Mouse (Mus musculus) embryonic facial prominence, embryonic 13.5 days (tissue): Measurements from ENCODE around the gene Dnajc25. TPM values are rescaled to one million over a fixed set of nuclear protein-coding genes. Genes with fewer than 3 reads are reported as not detected.

ENCODE experiments used
- ATAC-seq: fragments of 200-750 bp; cut with Nextera tagmentation; 2 replicates; pipeline ENCODE4 v1.8.0; 2017; ENCODE audit warnings: low read depth; ENCODE audit not compliant: insufficient number of reproducible peaks, insufficient read depth, low FRiP score, low TSS enrichment
- H3K27ac ChIP-seq: fragments of 300-500 bp; sonication (generic); 2 replicates; pipeline ENCODE4 v1.5.1; 2015; ENCODE audit warnings: moderate library complexity, mild to moderate bottlenecking, inconsistent platforms
- H3K27me3 ChIP-seq: fragments of 300-500 bp; sonication (generic); 2 replicates; pipeline ENCODE4 v1.6.1; 2015; ENCODE audit warnings: mild to moderate bottlenecking, inconsistent platforms
- H3K36me3 ChIP-seq: fragments of 300-500 bp; sonication (generic); 2 replicates; pipeline ENCODE4 v1.6.1; 2015; ENCODE audit warnings: mild to moderate bottlenecking, inconsistent platforms
- H3K4me1 ChIP-seq: fragments of 300-500 bp; sonication (generic); 2 replicates; pipeline ENCODE4 v1.6.1; 2015; ENCODE audit warnings: inconsistent platforms
- H3K4me2 ChIP-seq: fragments of 300-500 bp; sonication (generic); 2 replicates; pipeline ENCODE4 v1.6.1; 2015; ENCODE audit warnings: moderate library complexity, mild to moderate bottlenecking, inconsistent platforms
- H3K4me3 ChIP-seq: fragments of 300-500 bp; sonication (generic); 2 replicates; pipeline ENCODE4 v1.5.1; 2015; ENCODE audit warnings: mild to moderate bottlenecking, inconsistent platforms
- H3K9ac ChIP-seq: fragments of 300-500 bp; sonication (generic); 2 replicates; pipeline ENCODE4 v1.6.1; 2015; ENCODE audit warnings: mild to moderate bottlenecking, inconsistent platforms
- H3K9me3 ChIP-seq: fragments of 300-500 bp; sonication (generic); 2 replicates; pipeline ENCODE4 v1.6.1; 2016; ENCODE audit warnings: inconsistent platforms
- WGBS: fragments of 180-500 bp; shearing (Covaris S2); methylation state at CpG from one replicate; pipeline ENCODE4 v1.1.7; 2015; ENCODE audit warnings: mixed read lengths; 5-methylcytosine and 5-hydroxymethylcytosine counted together
- polyA plus RNA-seq: library from polyadenylated mRNA; unstranded; fragments of >200 nt; fragmentation: Nextera tagmentation; extraction: Ambion mirVana; gene quantifications from 2 replicates; pipeline ENCODE4 v1.2.1, GENCODE M21; 2015

Dnajc25 gene
- 9.7 and 15.1 TPM in 2 replicates for polyA plus RNA-seq

- no peaks in the 10 kb centered on the region for H3K9me3 ChIP-seq
- H3K36me3 ChIP-seq, result no peaks in the 10 kb centered on the region
- no peak for ATAC-seq
- WGBS, result 88% methylated on average over 4 of the region's 4 CpGs
- no peak within 1 kb of the TSS for H3K4me2 ChIP-seq
- no peak within 1 kb of the TSS for H3K27ac ChIP-seq
- no peak within 1 kb of the TSS for H3K9ac ChIP-seq
- H3K4me1 ChIP-seq, result no peaks in the 10 kb centered on the region
- H3K4me3 ChIP-seq, result no peak within 1 kb of the TSS
- H3K27me3 ChIP-seq, result no peaks in the 10 kb centered on the region
Measured at GRCm38 (mm10) chr4:58994762-58995161, at the start of gene Dnajc25. Gene Dnajc25, plus strand, starts transcription at chr4:58995062.

- Histone ChIP-seq H3K4me3 (no peak overlapping the region), H3K9me3 (no peaks in the 10 kb centered on the region), H3K4me2 (no peak overlapping the region), H3K4me1 (peaks cover 11% of the 10 kb centered on the region), H3K36me3 (peaks cover 12% of the 10 kb centered on the region), H3K9ac (no peak overlapping the region), H3K27ac (no peak overlapping the region), H3K27me3 (peaks cover 3% of the 10 kb centered on the region; the same call in 1 of the 2 replicates)
- ATAC-seq, result no peak
- WGBS, result 83% methylated on average over 4 of the region's 4 CpGs
Measured at GRCm38 (mm10) chr4:58948391-58948790, 46.5 kb upstream of the Dnajc25 start.

GRCm38 (mm10) chr4:58952630-58953029 is 42.2 kb upstream of the Dnajc25 start:
- 89% methylated on average over 11 of the region's 11 CpGs for WGBS
- H3K4me1 ChIP-seq, result no peaks in the 10 kb centered on the region

GRCm38 (mm10) chr4:58961719-58962118 is 33.1 kb upstream of the Dnajc25 start:
- ATAC-seq, result no peak
- Histone ChIP-seq H3K4me2 (no peak overlapping the region), H3K36me3 (peaks cover 11% of the 10 kb centered on the region), H3K4me3 (no peak overlapping the region), H3K9ac (no peak overlapping the region), H3K4me1 (no peaks in the 10 kb centered on the region), H3K27me3 (no peaks in the 10 kb centered on the region), H3K27ac (no peak overlapping the region), H3K9me3 (0 out of 2 replicates have a peak, but pooled peaks cover 3% of the 10 kb centered on the region)
- 88% methylated on average over 15 of the region's 15 CpGs for WGBS

More at GRCm38 (mm10) chr4:58952630-58953029, 42.2 kb upstream of the Dnajc25 start:
- ATAC-seq, result no peak
- Histone ChIP-seq H3K9me3 (0 out of 2 replicates have a peak, but pooled peaks cover 3% of the 10 kb centered on the region), H3K9ac (no peak overlapping the region), H3K27me3 (no peaks in the 10 kb centered on the region), H3K27ac (no peak overlapping the region), H3K4me2 (no peak overlapping the region), H3K4me3 (no peak overlapping the region), H3K36me3 (peaks cover 22% of the 10 kb centered on the region)

- Histone ChIP-seq H3K4me3 (no peak overlapping the region), H3K4me2 (no peak overlapping the region), H3K27ac (no peak overlapping the region), H3K36me3 (no peaks in the 10 kb centered on the region), H3K4me1 (no peaks in the 10 kb centered on the region), H3K9ac (no peak overlapping the region), H3K27me3 (no peaks in the 10 kb centered on the region), H3K9me3 (no peaks in the 10 kb centered on the region)
- no peak for ATAC-seq
- 93% methylated on average over 4 of the region's 4 CpGs for WGBS
Measured at GRCm38 (mm10) chr4:58963271-58963670, 31.6 kb upstream of the Dnajc25 start.

- no peaks in the 10 kb centered on the region for H3K27me3 ChIP-seq
- no peak overlapping the region for H3K9ac ChIP-seq
- H3K4me2 ChIP-seq, result no peak overlapping the region
- no peaks in the 10 kb centered on the region for H3K9me3 ChIP-seq
- no peak overlapping the region for H3K4me3 ChIP-seq
- H3K36me3 ChIP-seq, result peaks cover 6% of the 10 kb centered on the region; the same call in 1 of the 2 replicates
- no peak overlapping the region for H3K27ac ChIP-seq
- no peak for ATAC-seq
- 83% methylated on average over 1 of the region's 1 CpGs for WGBS
- H3K4me1 ChIP-seq, result no peaks in the 10 kb centered on the region
Measured at GRCm38 (mm10) chr4:58965136-58965535, 29.7 kb upstream of the Dnajc25 start.

GRCm38 (mm10) chr4:58970678-58971077 is 24.2 kb upstream of the Dnajc25 start:
- H3K4me1 ChIP-seq, result no peaks in the 10 kb centered on the region
- H3K36me3 ChIP-seq, result peaks cover 30% of the 10 kb centered on the region
- H3K9me3 ChIP-seq, result no peaks in the 10 kb centered on the region
- no peak for ATAC-seq
- no peak overlapping the region for H3K9ac ChIP-seq
- no peaks in the 10 kb centered on the region for H3K27me3 ChIP-seq
- no peak overlapping the region for H3K4me3 ChIP-seq
- no peak overlapping the region for H3K4me2 ChIP-seq
- no peak overlapping the region for H3K27ac ChIP-seq
- WGBS, result 84% methylated on average over 4 of the region's 4 CpGs

GRCm38 (mm10) chr4:58975711-58976110 is 19.2 kb upstream of the Dnajc25 start:
- Histone ChIP-seq H3K36me3 (peaks cover 34% of the 10 kb centered on the region), H3K9me3 (no peaks in the 10 kb centered on the region), H3K4me2 (no peak overlapping the region), H3K27ac (no peak overlapping the region), H3K4me3 (no peak overlapping the region), H3K27me3 (no peaks in the 10 kb centered on the region), H3K4me1 (no peaks in the 10 kb centered on the region), H3K9ac (no peak overlapping the region)
- 82% methylated on average over 5 of the region's 5 CpGs for WGBS
- ATAC-seq, result no peak

- H3K27ac ChIP-seq, result no peak overlapping the region
- no peak overlapping the region for H3K4me2 ChIP-seq
- 73% methylated on average over 6 of the region's 6 CpGs for whole genome bisulfite sequencing
- H3K4me3 ChIP-seq, result no peak overlapping the region
- ATAC-seq, result no peak
- no peaks in the 10 kb centered on the region for H3K9me3 ChIP-seq
- H3K4me1 ChIP-seq, result peaks cover 3% of the 10 kb centered on the region; the same call in 1 of the 2 replicates
- no peak overlapping the region for H3K9ac ChIP-seq
- H3K36me3 ChIP-seq, result peaks cover 15% of the 10 kb centered on the region; the same call in 1 of the 2 replicates
- no peaks in the 10 kb centered on the region for H3K27me3 ChIP-seq
Measured at GRCm38 (mm10) chr4:58981421-58981820, 13.4 kb upstream of the Dnajc25 start.

GRCm38 (mm10) chr4:58982806-58983205 is 12.1 kb upstream of the Dnajc25 start:
- no peaks in the 10 kb centered on the region for H3K9me3 ChIP-seq
- ATAC-seq, result no peak
- 80% methylated on average over 8 of the region's 8 CpGs for WGBS
- peaks cover 8% of the 10 kb centered on the region; the same call in 1 of the 2 replicates for H3K36me3 ChIP-seq
- H3K4me3 ChIP-seq, result no peak overlapping the region
- H3K27ac ChIP-seq, result no peak overlapping the region
- H3K9ac ChIP-seq, result no peak overlapping the region
- no peaks in the 10 kb centered on the region for H3K27me3 ChIP-seq
- H3K4me1 ChIP-seq, result peaks cover 11% of the 10 kb centered on the region
- H3K4me2 ChIP-seq, result no peak overlapping the region

- ATAC-seq, result no peak; the same call in 1 of the 2 replicates
- 25% methylated on average over 7 of the region's 7 CpGs for WGBS
- Histone ChIP-seq H3K4me3 (no peak overlapping the region), H3K9me3 (no peaks in the 10 kb centered on the region), H3K27me3 (no peaks in the 10 kb centered on the region), H3K4me2 (no peak overlapping the region), H3K4me1 (peaks cover 11% of the 10 kb centered on the region), H3K36me3 (0 out of 2 replicates have a peak, but pooled peaks cover 5% of the 10 kb centered on the region), H3K9ac (no peak overlapping the region), H3K27ac (no peak overlapping the region)
Measured at GRCm38 (mm10) chr4:58985157-58985648, 9.7 kb upstream of the Dnajc25 start.

- 2% methylated on average over 28 of the region's 28 CpGs for WGBS
- no peaks in the 10 kb centered on the region for H3K27me3 ChIP-seq
- H3K9ac ChIP-seq, result peak within 1 kb of the TSS; percentile 77
- H3K4me1 ChIP-seq, result peaks cover 11% of the 10 kb centered on the region
- peak within 1 kb of the TSS; percentile 64 for H3K4me3 ChIP-seq
- H3K36me3 ChIP-seq, result 0 out of 2 replicates have a peak, but pooled peaks cover 5% of the 10 kb centered on the region
- H3K27ac ChIP-seq, result peak within 1 kb of the TSS; percentile 74
- peak; percentile 37; the same call in 1 of the 2 replicates for ATAC-seq
- H3K4me2 ChIP-seq, result peak within 1 kb of the TSS; percentile 77
- no peaks in the 10 kb centered on the region for H3K9me3 ChIP-seq
Measured at GRCm38 (mm10) chr4:58986540-58987190, 8.2 kb upstream of the Dnajc25 start, which contains the start of gene Ptgr1. Gene Ptgr1, minus strand, starts transcription at chr4:58987119.
